Mouse (Mus musculus) liver, embryonic 14.5 days (tissue): ENCODE measurements around the gene Eid2.

Experiments
- CTCF ChIP-seq: IDR thresholded peaks from 2 replicates; pipeline ENCODE4 v1.5.1; 2016; ENCODE audit warnings: antibody characterized with exemption, low read depth, control low read depth
- EP300 ChIP-seq: IDR thresholded peaks from 2 replicates; pipeline ENCODE4 v1.6.1; 2016; ENCODE audit warnings: antibody characterized with exemption, low read depth

DNA sequence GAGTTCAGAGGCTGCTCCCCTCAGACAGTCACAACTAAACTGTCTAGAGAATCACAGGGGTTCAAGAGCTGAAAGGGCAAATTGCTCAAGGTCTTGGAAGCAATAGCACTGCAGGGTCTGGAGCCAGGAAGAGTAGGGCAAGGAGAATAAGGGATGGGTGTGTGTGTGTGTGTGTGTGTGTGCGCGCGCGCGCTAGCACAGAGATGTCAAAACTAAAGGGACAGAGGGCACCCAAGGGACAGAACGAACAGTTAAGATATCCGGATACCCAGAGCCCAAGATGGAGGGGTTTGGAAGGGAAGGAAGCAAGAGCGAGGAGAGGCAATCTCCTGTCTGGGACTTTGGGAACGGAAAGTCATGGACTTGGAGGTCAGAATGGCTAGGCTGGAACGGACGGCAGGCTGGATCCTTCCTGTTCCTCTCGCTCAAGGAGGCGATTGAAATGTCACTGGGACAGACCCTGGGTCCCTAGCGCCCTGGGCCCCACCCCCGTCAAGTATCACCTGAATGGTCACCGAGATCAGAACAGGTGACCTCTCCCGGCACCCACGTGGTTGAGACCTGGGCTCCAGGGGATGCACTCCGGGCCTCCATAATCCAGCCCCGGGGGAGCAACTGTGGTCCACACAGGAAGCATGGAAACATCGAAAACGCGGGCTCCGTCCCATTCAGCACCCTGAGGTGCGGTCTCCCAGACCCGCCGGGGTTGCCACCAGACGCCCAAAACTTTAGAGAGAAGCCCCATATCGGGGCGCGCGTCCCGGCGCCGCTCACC, 43.7 kb downstream of the Eid2 start:
- TF ChIP-seq CTCF (no peak), EP300 (no peak)
